Mouse (Mus musculus): ENCODE results near the gene Mob1b.
A peak's percentile ranks its signal among the peaks of the same experiment; 100 is the strongest.
"Not testable (repeated sequence)": the region's sequence is repeated elsewhere in the genome, so short reads cannot be mapped to it uniquely, and the experiment has no call there.

The Mob1b gene

DNA sequence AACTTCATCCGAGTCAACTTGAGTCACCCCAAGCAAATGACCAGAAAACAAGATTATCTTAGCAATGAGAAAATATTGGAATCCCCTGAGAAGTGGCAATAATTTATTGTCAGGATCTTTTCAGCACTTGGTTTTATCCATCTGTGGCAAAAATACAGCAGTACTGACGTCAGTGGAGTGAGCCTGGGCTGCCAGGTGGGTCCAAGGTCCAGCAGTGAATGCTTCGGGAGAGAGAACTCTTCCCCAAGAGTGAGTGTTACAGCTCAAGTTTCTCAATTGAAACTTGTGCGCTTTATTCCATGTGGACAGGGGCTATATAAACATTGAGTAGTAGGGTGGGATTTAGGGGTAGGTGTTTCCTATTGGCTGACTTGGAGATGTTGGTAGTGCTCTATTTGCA is 18.6 kb upstream of the Mob1b start:
- peak; percentile 10 for DNase-seq

DNA sequence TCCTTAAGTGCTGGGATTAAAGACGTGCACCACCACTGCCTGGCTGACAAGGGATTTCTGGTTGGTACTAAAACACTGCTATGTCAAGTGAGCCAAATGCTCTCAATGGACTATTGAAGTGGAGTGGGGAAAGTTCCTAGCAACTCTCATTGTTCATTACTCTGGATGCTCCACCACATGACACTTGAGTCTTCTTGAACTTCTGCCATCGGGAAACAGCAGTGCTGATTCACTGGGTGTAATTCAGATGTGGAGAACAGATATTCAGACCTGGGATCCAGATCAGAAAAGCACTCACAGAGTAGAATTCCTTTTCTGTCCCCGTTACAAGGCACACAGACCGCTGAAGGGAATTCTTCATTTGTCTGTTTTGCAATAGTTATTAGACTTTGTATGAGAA is 17.1 kb upstream of the Mob1b start:
- DNase-seq, result peak; percentile 71

DNA sequence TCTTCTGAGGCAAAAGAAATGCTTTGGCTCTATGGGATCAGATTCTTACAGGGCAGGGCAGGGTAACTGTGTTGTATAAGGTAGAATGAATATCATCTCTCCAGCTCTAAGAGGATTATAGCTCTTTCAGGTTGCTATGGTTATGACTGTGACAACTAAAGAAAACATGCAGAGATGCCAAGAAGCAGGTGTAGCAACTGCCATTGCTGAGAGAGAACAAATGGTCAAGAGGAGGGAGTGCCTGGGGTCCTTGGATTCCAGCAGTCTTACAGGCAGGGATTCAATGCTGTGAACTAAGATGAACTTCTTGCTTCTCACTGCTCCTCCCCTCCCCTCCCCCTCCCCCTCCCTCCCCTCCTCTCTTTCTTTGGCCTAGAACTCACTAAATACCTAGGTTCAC is 9.5 kb upstream of the Mob1b start:
- DNase-seq, result peak; percentile 36

DNA sequence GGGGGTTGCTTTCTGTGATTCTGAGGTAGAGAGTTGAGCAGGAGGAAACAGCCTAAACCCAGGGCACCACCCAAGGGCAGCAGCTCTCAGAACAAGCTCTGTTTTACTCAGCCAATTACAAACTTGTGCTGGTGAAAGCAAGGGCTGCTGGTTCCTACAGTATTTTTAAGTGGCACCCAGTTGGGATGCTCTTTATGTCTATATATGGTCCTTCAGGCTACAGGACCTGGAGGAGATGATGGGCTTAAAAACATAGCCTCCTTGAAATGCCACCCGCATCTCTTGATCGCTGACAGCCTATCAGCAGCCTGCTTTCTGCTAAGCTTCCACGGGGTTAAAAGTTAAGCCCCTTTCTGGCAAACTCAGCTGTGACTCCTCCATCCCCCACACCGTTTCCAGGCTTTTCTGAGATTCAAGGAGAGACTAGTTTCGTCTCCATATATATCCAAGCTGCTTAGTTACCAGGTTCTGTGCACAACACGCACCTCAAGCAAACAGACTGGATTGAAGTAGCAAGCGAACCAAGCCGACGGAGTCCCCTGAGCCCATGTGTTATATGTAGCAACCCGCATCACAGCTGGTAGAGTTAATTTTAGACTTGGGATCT is 8.9 kb upstream of the Mob1b start:
- peak; percentile 73 for DNase-seq

DNA sequence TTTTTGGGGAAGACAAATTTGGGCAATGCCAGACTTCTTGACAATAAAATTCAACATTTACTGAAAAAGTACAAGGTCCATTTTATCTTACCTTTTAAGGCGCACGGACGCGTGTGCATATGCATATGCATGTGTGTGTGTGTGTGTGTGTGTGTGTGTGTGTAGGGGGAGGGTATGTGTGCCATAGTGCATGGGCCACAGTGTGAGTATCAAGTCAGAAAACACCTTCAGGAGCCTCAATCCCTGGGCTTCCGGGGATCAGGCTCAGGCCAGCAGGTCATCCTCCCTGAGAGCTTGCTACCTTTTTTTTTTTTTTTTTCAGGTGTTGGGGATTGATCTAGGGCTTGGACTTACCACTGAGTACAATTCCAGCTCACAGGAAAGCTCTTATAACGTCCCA is 8.3 kb upstream of the Mob1b start:
- peak; percentile 61 for DNase-seq

DNA sequence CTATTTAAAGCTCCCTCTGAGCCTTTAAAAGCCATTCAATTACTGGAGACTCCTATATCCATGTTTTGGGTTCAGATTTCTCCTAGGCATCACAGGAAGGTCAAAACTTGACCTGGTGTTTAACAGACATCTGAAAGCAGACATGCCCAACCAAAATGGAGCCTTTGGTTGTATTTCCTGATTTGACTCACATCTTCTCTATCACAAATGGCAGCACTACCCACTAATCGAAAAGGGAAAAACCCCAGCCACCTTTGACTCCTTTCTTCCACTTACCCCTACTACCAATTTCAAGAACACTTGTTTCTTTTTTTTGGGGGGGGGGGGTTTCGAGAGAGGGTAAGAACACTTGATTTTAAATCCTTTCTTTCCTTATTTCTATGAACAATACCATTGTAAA is 3.7 kb upstream of the Mob1b start:
- DNase-seq, result peak; percentile 25

DNA sequence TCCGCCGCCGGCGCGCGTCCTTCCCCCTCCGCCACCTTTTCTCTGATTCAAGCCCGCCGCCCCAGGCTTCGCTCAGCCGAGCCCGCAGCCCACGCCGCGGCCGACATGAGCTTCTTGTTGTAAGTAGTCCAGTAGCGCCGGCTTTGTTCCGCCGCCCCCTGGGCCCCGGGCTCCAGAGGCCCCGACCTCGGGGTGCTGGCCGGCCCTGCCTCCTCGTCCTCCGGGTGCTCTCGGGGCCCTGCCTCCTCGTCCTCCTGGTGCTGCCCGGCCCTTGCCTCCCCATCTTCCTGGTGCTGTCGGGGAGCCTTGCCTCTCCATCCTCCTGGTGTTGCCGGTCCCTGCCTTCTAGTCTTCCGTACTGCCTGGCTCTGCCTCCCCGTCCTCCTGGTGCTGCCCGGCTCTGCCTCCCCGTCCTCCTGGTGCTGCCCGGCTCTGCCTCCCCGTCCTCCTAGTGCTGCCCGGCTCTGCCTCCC is 384 bp downstream of the Mob1b start:
- no peak for DNase-seq

DNA sequence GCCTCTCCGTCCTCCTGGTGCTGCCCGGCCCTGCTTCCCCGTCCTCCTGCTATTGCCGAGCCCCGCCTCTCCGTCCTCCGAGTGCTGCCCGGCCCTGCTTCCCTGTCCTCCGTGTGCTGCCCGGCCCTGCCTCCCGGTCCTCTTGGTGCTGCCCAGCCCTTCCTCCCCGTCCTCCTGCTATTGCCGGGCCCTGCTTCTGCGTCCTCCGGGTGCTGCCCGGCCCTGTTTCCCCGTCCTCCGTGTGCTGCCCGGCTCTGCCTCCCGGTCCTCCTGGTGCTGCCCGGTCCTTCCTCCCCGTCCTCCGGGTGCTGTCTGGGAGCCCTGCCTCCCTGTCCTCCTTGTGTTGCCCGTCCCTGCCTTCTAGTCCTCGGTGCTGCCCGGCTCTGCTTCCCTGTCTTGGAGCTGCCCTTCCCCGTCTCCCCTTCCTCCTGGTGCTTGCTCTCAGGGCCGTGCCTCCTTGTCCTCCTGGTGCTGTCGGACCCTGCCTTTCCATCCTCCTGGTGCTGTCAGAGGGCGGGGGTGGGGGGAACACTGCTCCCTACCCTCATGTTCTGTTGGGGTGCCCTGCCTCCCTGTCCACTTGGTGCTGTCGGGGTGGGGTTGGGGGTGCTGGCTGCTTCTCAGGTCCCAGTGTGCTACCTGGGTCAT is 1.0 kb downstream of the Mob1b start:
- DNase-seq, result peak; percentile 93

DNA sequence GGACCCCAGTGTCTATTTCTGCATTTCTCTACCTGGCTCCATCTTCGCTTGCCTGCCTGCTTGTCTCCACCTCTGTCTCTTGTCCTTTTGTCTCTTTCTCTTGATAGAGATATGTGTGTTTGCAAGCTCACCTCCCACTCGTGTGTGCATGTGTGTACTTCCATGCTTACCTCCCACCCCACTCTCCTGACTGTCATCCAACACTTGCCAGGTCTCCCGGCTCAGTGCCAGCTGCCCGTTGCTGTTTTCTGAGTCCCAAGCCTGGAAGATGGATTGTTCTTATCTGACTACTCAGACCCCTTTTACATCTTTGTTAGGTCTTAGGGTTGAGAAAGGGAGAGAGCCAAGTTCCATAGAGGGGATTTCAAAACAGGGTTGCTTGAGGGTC is 1.6 kb downstream of the Mob1b start:
- DNase-seq, result peak; percentile 85

DNA sequence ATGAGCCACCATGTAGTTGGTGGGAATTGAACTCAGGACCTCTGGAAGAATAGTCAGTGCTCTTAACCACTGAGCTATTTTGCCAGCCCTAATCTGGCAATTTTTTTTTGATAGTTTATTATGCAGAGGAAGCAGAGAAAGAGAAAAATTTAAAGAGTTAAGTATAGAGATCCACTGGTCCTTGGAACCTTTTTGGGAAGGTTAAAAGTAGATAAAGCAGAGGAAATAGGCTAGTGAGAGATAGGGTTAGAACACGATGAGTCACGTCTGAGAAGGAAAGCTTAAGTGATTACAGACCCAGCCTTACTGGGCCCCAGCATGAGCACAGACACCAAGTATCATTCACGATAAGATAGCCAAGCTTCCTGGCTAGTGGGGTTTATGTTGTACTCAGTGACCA is 3.4 kb downstream of the Mob1b start:
- DNase-seq, result peak; percentile 73

DNA sequence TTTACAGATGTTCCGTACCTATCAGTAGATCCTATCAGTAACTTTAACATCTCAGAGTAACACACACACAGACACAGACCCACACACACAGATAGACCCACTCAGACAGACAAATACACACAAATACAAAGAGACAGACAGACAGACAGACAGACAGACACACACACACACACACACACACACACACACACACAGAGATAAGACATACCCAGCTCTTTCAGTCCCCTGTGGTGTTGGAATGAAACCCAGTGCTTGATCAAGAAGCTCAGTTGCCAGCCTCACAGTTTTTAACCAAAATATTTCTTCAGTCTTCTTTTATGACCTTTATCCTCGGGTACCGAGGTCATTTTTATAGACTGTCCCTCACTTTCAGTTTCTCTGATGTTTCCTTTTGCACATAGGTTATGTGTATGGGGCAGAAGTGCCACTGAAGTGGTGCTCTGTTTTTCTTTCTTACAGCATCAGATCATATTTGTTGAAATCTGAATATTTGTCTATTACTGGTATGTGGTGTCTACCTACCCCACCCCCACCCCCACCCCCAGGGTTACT is 7.0 kb downstream of the Mob1b start:
- peak; percentile 18 for DNase-seq

DNA sequence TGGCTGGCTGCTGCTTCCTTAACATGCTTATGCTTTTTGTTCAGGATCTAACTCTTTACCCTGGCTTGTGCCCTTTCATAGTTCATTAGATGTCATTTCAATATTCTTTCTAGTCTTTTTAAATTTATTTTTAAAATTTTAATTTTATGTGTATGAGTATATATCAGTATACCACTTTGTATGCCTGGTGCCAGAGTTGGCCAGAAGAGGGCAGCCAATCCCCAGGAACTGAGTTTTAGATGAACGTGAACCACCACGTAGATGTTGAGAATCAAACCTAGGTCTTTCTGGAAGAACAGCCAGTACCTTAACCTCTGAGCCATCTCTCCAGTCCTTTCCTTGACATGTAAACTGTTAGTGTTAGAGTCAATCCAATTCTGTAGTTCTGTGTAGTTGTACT is 14.1 kb downstream of the Mob1b start:
- DNase-seq, result no peak

DNA sequence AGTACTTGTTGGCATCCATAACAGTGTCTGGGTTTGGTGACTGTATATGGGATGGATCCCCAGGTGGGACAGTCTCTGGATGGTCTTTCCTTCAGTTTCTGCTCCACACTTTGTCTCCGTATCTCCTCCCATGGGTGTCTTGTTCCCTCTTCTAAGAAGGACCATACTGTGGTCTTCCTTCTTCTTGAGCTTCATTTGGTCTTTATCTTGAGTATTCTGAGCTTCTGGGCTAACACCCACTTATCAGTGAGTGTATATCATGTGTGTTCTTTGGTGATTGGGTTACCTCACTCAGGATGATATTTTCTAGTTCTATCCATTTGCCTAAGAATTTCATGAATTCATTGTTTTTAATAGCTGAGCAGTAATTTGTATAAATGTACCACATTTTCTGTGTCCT is 20.4 kb downstream of the Mob1b start:
- not testable (repeated sequence) for DNase-seq

DNA sequence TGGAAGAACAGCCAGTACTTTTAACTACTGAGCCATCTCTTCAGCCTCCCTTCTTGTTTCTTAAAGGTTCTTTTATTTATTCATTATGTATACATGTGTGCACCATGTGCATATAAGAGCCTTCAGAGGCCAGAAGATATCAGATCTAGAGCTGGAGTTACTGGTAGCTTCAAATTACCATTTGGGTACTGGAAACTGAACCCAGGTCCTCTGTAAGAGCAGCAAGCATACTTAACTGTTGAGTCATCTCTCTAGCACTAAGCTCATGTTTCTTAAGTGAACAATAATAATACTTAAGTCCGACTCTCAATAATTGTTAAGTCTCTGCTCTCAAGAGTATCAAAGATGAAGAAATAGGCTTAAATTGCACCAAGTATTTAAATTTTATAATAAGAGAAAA is 27.1 kb downstream of the Mob1b start:
- no peak for DNase-seq

DNA sequence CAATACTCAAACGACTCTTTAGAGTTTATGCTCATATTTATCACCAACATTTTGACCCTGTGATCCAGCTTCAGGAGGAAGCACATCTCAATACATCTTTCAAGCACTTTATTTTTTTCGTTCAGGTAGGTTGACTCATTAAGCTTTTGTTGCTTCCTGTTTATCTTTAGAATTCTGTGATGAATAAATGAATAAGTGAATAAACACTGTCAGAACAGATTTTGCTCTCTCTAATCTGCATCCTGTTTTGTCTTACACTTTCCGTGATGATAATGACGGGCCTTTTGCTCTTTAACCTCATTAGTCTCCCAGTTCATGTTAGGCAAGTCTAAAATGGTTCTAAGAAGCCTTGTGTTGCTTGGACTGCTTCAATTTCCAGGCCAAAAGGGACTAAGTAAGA is 32.5 kb downstream of the Mob1b start:
- DNase-seq, result no peak

DNA sequence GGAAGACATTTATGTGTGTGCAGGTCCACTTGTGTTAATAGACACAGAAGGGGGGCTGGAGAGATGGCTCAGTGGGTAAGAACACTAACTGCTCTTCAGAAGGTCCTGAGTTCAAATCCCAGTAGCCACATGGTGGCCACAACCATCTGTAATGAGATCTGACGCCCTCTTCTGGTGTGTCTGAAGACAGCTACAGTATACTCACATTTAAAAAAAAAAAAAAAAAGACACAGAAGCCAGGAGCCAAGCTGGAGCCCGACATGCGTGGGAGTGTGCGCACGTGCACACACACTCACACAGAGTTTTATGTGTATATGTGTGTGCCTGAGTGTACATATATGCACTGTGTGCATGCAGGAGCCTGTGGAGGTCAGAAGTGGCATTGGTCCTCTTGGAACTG is 42.0 kb downstream of the Mob1b start:
- no peak for DNase-seq

DNA sequence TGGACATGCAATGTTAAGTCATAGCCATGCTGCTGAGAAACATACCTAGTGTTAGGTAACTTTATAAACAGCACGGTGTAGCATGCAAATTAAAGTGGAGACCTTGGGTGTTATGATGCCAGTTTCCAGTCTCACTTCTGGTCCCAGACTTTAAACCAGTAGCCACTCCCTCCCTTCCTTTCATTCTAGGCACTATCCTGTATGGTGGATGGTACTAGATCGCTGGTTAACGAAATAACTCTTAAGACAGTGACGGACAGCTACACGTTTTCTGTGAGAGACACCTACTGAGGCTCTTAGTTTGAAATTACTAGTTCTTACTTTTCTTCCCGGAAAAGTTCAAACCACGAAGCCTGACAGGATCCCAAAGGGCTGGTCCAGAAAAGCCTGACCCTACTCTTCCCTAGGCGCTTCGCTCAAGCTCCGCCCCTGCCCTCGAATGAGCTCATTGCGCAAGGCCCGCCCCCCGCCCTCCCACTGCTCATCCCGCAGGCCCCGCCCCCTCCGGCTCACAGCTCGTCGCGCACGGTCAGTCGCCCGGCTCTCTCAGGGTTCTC is 43.9 kb downstream of the Mob1b start:
- DNase-seq, result no peak

DNA sequence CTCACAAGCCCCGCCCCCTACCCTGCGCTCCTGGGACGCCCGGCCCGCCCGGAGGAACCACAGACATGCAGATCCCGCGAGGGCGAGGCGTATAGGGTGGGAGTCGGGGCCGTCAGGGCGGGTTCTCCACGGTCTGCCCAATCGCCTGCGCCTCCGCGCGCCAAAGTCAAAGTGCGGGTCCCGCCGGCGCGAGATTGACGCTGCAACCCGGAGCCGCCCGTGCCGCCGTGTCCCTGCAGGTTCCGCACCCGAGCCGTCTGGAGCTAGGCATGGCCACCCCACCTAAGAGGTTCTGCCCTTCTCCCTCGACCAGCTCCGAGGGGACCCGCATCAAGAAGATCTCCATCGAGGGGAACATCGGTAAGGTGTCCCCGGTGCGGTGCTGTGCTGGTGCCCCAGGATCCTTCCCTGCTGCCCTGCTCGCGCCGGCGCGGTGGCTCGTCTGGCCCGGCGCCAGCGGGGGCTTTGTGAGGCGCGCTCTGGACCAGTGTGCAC is 44.4 kb downstream of the Mob1b start, which contains the start of gene Dck:
Gene Dck, plus strand, starts transcription at position 10 of the 495 bp plus-strand sequence.
- peak; percentile 100 for DNase-seq

DNA sequence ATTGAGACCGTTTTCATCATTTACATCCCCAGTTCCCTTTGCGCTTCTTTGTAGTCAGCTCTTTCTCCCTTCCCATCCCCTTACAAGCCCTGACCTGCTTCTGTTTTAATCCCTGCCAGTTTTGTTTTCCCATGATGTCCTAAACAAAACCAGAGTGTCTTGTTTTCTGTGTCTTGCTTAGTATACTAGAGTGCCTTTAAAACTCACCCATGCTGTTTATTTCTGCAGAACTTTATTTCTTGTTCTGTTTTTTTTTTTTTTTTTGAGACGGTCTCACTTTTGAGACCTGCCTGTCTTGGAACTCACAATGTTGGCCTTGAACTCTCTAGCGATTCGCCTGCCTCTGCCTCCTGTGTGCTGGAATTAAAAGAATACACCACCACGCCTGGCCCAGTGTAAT is 44.9 kb downstream of the Mob1b start:
- no peak for DNase-seq

DNA sequence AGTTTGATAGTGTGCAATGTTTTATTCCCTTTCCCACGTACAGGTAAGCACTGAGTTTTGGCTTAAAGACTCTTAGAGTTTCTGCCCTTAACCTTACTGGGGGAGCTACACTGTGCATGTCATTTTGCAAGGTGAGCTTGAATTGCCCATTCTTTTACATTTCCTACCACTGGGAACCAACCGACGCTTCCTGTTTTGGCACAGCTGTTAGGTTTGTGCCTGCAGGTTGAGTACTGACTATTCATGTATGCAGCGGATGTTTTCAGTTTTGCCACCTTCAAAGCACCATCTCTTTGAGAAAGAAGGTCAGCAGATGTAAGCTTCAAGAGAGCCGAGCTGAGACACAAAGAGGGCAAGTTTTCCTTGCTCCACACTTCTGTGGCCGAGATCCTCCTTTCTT is 45.5 kb downstream of the Mob1b start:
- no peak for DNase-seq

DNA sequence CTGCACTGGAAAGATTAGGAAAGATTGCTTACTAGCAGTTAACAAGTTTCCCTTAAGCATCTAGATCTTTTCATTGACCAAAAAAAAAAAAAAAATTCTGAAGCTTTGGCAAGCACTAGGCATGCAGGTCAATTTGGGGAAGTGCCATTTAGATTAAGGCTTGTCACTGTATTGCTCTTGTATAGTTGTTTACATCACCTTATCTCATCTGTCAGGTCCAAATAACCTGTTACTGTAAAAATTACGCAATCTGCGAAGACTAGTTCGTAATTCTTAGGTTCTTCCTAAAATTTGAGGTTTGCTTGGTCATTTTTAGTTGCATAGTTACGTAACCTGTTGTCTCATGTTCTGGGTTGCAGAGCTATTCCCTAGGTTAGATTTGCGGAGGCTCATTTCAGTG is 46.2 kb downstream of the Mob1b start:
- no peak for DNase-seq

DNA sequence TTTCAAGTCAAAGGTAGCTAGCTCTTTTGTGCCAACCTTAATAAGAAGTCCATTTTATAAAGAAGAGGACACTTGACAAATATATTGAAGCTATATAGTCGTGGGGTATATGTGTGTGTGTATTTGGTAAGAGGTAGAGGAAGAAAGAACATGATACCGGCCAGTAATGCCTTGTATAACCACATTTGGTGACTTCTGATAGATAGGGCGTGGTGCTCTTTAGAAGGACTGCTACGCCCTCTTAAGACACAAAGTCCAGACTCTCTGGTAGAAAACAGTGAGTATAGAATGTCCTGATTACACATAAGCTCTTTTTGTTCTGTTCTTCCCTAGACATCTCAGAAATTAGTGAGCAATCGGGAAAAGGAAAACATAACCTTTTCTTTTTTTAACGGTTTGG is 47.5 kb downstream of the Mob1b start:
- no peak for DNase-seq

DNA sequence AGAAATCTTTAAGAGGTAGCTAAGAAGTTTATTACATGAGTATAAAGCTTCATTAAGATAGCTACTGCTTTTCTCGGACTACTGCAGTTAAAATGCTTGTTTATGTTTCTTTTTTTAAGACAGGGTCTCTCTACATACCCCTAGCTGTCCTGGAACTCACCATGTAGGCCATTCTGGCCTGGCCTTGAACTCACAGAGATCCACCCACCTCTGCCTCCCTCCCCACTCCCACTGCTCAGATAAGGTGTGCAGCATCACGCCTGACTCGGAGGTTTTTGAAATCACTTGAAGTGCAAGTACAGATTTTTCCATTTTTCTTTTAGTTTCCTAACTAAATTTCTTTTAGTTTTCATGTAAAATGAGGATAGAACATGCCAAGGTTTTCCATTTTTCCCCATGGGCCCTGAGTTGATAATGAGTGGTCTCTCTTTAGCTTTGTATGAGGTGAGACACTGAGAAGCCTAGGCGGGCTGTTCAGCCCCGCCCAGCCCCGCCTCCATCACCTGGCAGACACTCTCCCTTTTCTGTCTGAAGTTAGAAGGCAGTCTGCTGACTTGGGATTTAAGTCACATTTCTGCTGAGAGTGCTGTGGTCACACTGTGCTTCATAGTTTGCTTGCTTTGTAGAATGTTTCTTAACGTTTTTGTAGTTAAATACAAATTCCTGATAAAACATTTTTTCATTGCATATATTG is 61.6 kb downstream of the Mob1b start:
- DNase-seq, result no peak

DNA sequence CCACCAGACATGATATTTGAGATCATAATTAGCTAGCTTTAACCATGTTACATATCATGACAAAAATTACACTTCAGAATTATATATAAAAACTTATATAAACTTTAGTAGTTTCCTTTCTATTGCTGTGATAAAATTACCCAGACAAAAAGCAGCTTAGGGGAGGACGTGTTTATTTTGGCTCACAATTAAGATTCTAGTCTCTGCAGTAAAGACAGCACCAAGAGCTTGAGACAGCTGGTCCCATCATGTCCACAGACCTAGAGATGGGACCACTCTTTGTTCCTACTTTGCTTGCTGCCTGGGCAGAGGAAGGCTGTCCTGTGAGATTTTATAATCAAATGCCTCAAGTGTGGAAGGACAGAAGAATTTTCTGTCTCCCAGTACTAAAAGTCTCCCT is 64.4 kb downstream of the Mob1b start:
- no peak for DNase-seq

Data from heart, adult 11 months (tissue).